Mouse (Mus musculus) limb, embryonic 14.5 days (tissue): ENCODE data around the gene Oas1g. TPM values are rescaled to one million over a fixed set of nuclear protein-coding genes. Genes with fewer than 3 reads are reported as not detected.
A peak's percentile ranks its signal among the peaks of the same experiment; 100 is the strongest.

Source experiments
- ATAC-seq: fragments of 200-750 bp; cut with Nextera tagmentation; 2 replicates; pipeline ENCODE4 v1.8.0; 2017; ENCODE audit warnings: low read depth, moderate number of reproducible peaks, moderate TSS enrichment; ENCODE audit not compliant: low FRiP score
- DNase-seq: peaks from one replicate; pipeline ENCODE4 v3.0.0-alpha.2; 2015; ENCODE audit warnings: low spot score
- H3K27ac ChIP-seq: fragments of 300-500 bp; sonication (generic); replicated peaks from 2 replicates; pipeline ENCODE4 v1.5.1; 2014; ENCODE audit warnings: low read depth, mild to moderate bottlenecking, low read length, moderate library complexity, mixed read lengths
- H3K27me3 ChIP-seq: fragments of 300-500 bp; sonication (generic); 2 replicates; pipeline ENCODE4 v1.6.1; 2014; ENCODE audit warnings: low read length, mixed read lengths; ENCODE audit not compliant: control insufficient read depth, insufficient read depth
- H3K36me3 ChIP-seq: fragments of 300-500 bp; sonication (generic); 2 replicates; pipeline ENCODE4 v1.6.1; 2014; ENCODE audit warnings: mild to moderate bottlenecking, low read length, moderate library complexity, mixed read lengths; ENCODE audit not compliant: control insufficient read depth, insufficient read depth
- H3K4me1 ChIP-seq: fragments of 300-500 bp; sonication (generic); 2 replicates; pipeline ENCODE4 v1.6.1; 2014; ENCODE audit warnings: antibody characterized with exemption, low read length, mixed read lengths; ENCODE audit not compliant: control insufficient read depth, insufficient read depth
- H3K4me2 ChIP-seq: fragments of 300-500 bp; sonication (generic); replicated peaks from 2 replicates; pipeline ENCODE4 v1.6.1; 2014; ENCODE audit warnings: low read depth, mild to moderate bottlenecking, low read length, moderate library complexity; ENCODE audit not compliant: severe bottlenecking
- H3K4me3 ChIP-seq: fragments of 300-500 bp; sonication (generic); replicated peaks from 2 replicates; pipeline ENCODE4 v1.5.1; 2014; ENCODE audit warnings: low read length
- H3K9ac ChIP-seq: fragments of 300-500 bp; sonication (generic); 2 replicates; pipeline ENCODE4 v1.6.1; 2014; ENCODE audit warnings: mild to moderate bottlenecking, low read depth, low read length, moderate library complexity; ENCODE audit not compliant: severe bottlenecking
- H3K9me3 ChIP-seq: fragments of 300-500 bp; sonication (generic); 2 replicates; pipeline ENCODE4 v1.6.1; 2016; ENCODE audit warnings: low read length; ENCODE audit not compliant: control insufficient read depth
- POLR2A ChIP-seq: fragments of 200-500 bp; IDR thresholded peaks from 2 replicates; pipeline ENCODE4 v1.8.0; 2012; ENCODE audit warnings: inconsistent platforms, mild to moderate bottlenecking, moderate library complexity, borderline replicate concordance; ENCODE audit not compliant: insufficient read depth, insufficient read length; ENCODE audit errors: extremely low read depth
- WGBS: fragments of 180-500 bp; shearing (Covaris S2); extraction: QIAGEN DNeasy Blood & Tissue Kit; methylation state at CpG from one replicate; pipeline ENCODE4 v1.1.7; 2014; 5-methylcytosine and 5-hydroxymethylcytosine counted together
- polyA plus RNA-seq, 2 experiments: library from polyadenylated mRNA; depleted of rRNA in 1 of 2; stranded (reverse) in 1 of 2; unstranded in 1 of 2; fragments of >200 nt; fragmentation: Nextera tagmentation in 1 of 2; extraction: Ambion mirVana in 1 of 2; gene quantifications; 2 replicates each; pipeline versions ENCODE4 v1.2.1 to v1.2.3; 2012 to 2014

Oas1g gene
- polyA plus RNA-seq, 2 experiments, result 0.72 TPM; not detected in 1

- no peak for TF ChIP-seq POLR2A
- Histone ChIP-seq H3K4me3 (no peak overlapping the region), H3K4me1 (no peaks in the 10 kb centered on the region), H3K9me3 (peaks cover 6% of the 10 kb centered on the region), H3K27me3 (no peaks in the 10 kb centered on the region), H3K36me3 (no peaks in the 10 kb centered on the region), H3K9ac (no peak overlapping the region), H3K27ac (no peak overlapping the region), H3K4me2 (no peak overlapping the region)
- 63% methylated on average over 3 of the region's 3 CpGs for WGBS
- DNase-seq, result peak; percentile 15
- ATAC-seq, result no peak
These were observed 37.7 kb downstream of the Oas1g start for GRCm38 (mm10) chr5:120849601-120850136.

- Histone ChIP-seq H3K9me3 (no peaks in the 10 kb centered on the region), H3K4me2 (no peak within 1 kb of the TSS), H3K4me3 (no peak within 1 kb of the TSS), H3K27ac (no peak within 1 kb of the TSS), H3K9ac (no peak within 1 kb of the TSS), H3K4me1 (no peaks in the 10 kb centered on the region), H3K27me3 (no peaks in the 10 kb centered on the region), H3K36me3 (no peaks in the 10 kb centered on the region)
- WGBS, result 68% methylated on average over 4 of the region's 4 CpGs
- TF ChIP-seq POLR2A, result no peak
- ATAC-seq (no peak), DNase-seq (no peak)
These were observed 40.3 kb downstream of the Oas1g start, which contains the start of gene Oas1f for GRCm38 (mm10) chr5:120847067-120847466. Gene Oas1f (plus strand): TSS chr5:120847367.

GRCm38 (mm10) chr5:120844713-120845112 is 42.7 kb downstream of the Oas1g start:
- H3K9ac ChIP-seq, result no peak overlapping the region
- no peaks in the 10 kb centered on the region for H3K4me1 ChIP-seq
- DNase-seq (peak; percentile 38), ATAC-seq (no peak)
- H3K4me3 ChIP-seq, result no peak overlapping the region
- no peak overlapping the region for H3K27ac ChIP-seq
- TF ChIP-seq POLR2A, result no peak
- no peaks in the 10 kb centered on the region for H3K27me3 ChIP-seq
- no peaks in the 10 kb centered on the region for H3K9me3 ChIP-seq
- 38% methylated on average over 2 of the region's 3 CpGs for WGBS
- no peak overlapping the region for H3K4me2 ChIP-seq
- H3K36me3 ChIP-seq, result no peaks in the 10 kb centered on the region

GRCm38 (mm10) chr5:120836731-120837585 is 50.5 kb downstream of the Oas1g start:
- 9% methylated on average over 8 of the region's 8 CpGs for WGBS
- TF ChIP-seq POLR2A, result no peak
- DNase-seq (no peak), ATAC-seq (no peak)
- Histone ChIP-seq H3K9ac (no peak overlapping the region), H3K27me3 (0 out of 2 replicates have a peak, but pooled peaks cover 7% of the 10 kb centered on the region), H3K27ac (no peak overlapping the region), H3K36me3 (no peaks in the 10 kb centered on the region), H3K4me1 (no peaks in the 10 kb centered on the region), H3K4me2 (no peak overlapping the region), H3K9me3 (no peaks in the 10 kb centered on the region), H3K4me3 (no peak overlapping the region)

- WGBS, result 12% methylated on average over 17 of the region's 17 CpGs
These were observed 53.8 kb downstream of the Oas1g start for GRCm38 (mm10) chr5:120833335-120834280.

More at GRCm38 (mm10) chr5:120833335-120834280, 53.8 kb downstream of the Oas1g start:
- no peak for ATAC-seq
- no peak overlapping the region for H3K4me2 ChIP-seq
- H3K27ac ChIP-seq, result no peak overlapping the region
- H3K4me3 ChIP-seq, result no peak overlapping the region
- H3K27me3 ChIP-seq, result 0 out of 2 replicates have a peak, but pooled peaks cover 7% of the 10 kb centered on the region
- no peak for TF ChIP-seq POLR2A
- no peak for DNase-seq
- no peaks in the 10 kb centered on the region for H3K9me3 ChIP-seq
- no peaks in the 10 kb centered on the region for H3K36me3 ChIP-seq
- H3K9ac ChIP-seq, result no peak overlapping the region
- H3K4me1 ChIP-seq, result no peaks in the 10 kb centered on the region
